In the genomic region with DNA sequence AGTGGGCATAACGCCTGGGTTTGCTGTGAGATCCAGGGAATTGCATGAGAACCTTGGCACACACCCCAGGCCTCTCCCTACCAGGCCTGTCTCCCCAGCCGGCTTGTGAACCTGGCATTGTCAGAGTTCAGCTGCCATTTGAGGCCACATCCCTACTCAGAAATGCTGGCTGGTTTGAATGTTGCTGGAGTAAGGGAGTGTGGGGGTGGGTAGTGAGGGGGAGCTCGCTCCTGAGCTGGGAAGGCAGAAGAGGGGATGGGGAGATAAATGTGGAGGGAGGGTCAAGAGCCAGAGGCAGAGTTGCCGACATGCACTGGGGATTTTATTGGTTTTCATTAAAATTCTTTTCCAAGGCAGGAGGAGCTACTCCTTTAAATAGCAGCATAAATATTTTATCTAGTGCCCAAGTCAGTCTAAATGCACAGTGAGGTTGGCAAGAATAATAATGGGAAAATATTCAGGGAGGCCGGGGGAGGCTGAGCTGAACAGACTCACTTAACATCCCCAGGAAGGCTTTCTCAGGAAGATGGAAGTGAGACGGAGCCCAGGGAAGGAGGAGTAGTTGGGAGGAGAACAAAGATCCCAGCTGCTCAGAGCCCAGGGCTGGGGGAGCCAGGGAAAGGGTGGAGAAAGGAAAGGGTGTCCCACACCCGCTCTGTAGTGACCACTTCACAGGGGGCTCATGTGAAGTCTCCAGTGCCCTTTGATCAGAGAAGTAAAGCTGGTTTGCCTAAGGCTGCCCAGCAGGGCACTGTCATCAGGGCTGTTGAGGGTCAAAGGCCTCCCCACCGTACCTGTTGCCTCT, we compare ENCODE assay signal across 10 mouse cellular contexts. TPM values are rescaled to one million over a fixed set of nuclear protein-coding genes. Genes with fewer than 3 reads are reported as not detected.
A peak's percentile ranks its signal among the peaks of the same experiment; 100 is the strongest.
DNase-seq lines count a peak whose midpoint lies in the region; ATAC-seq and TF ChIP-seq lines count a peak whose summit lies in the region.
"Had no signal": no experiment of that assay in that cellular context is flagged by ENCODE, and none has a peak within 500 bp of the region (broad histone marks: within the 10 kb centered on the region; RNA-seq: fewer than 3 reads in every experiment).

No protein-coding gene starts in this region.

- ATAC-seq in intestine, embryonic 14.5 days (replicated peaks; ENCODE audit: low FRiP score, low TSS enrichment, low read depth), result no peak
- ATAC-seq in intestine, postnatal 0 days, result no peak
- peak; percentile 15 for ATAC-seq in Patski
- ATAC-seq in megakaryocyte progenitor cell, adult 5-6 weeks (replicated peaks; ENCODE audit: poor library complexity), result no peak

- H3K9ac ChIP-seq in intestine, embryonic 14.5 days (ENCODE audit: low read length), result no peak overlapping the region
- H3K9ac ChIP-seq in intestine, postnatal 0 days (ENCODE audit: low read depth, low read length), result no peak overlapping the region

- H3K4me3 ChIP-seq in intestine, embryonic 14.5 days (ENCODE audit: low read depth, low read length), result no peak overlapping the region
- H3K4me3 ChIP-seq in intestine, postnatal 0 days (ENCODE audit: low read depth, low read length), result no peak overlapping the region
- no peak overlapping the region for H3K4me3 ChIP-seq in midbrain, embryonic 10.5 days
- H3K4me3 ChIP-seq: gastrocnemius, adult 2 months; myocyte had no signal

- H3K4me2 ChIP-seq in intestine, embryonic 14.5 days (ENCODE audit: low read length), result no peak overlapping the region
- no peak overlapping the region for H3K4me2 ChIP-seq in intestine, postnatal 0 days (replicated peaks; ENCODE audit: low read depth)

- POLR2A ChIA-PET in Patski (lab: Charles Lee), result no interaction called here

- no peak for DNase-seq in intestine, embryonic 14.5 days (ENCODE audit: low spot score)
- DNase-seq in Patski (ENCODE audit: low read depth, low spot score) (no peak), liver (no peak)
- peak; percentile 64 for DNase-seq in brain, embryonic 14.5 days (ENCODE audit: low read depth)
- DNase-seq in midbrain, embryonic 10.5 days (ENCODE audit: low spot score), result no peak
- DNase-seq: gastrocnemius, adult 2 months had no signal

- peak overlapping the region; percentile 69; the same call in 1 of the 2 replicates for H3K27ac ChIP-seq in intestine, embryonic 14.5 days (ENCODE audit: low read depth)
- H3K27ac ChIP-seq in intestine, postnatal 0 days (ENCODE audit: low read depth, low read length), result no peak overlapping the region
- 0 out of 2 replicates have a peak overlapping the region, but pooled peaks have one; percentile 49 for H3K27ac ChIP-seq in midbrain, embryonic 10.5 days (replicated peaks)
- H3K27ac ChIP-seq: gastrocnemius, adult 2 months had no signal

- CTCF ChIA-PET in Patski (lab: Charles Lee), result interaction anchor here (0.9 to 5.4 kb wide), 3 partner anchors 11 to 76 kb away, joined by 3 to 44 read pairs (median 3); partner anchors contain the start of gene Pars2

- peaks cover 31% of the 10 kb centered on the region for H3K4me1 ChIP-seq in intestine, embryonic 14.5 days (replicated peaks; ENCODE audit: control insufficient read depth, insufficient read depth, low read length)
- peaks cover 6% of the 10 kb centered on the region for H3K4me1 ChIP-seq in intestine, postnatal 0 days (replicated peaks; ENCODE audit: control insufficient read depth, insufficient read depth, low read length)
- peaks cover 22% of the 10 kb centered on the region for H3K4me1 ChIP-seq in midbrain, embryonic 10.5 days

- WGBS in intestine, embryonic 14.5 days, result 28% methylated on average over 8 of the region's 8 CpGs
- 35% methylated on average over 8 of the region's 8 CpGs for WGBS in intestine, postnatal 0 days
- 48% methylated on average over 8 of the region's 8 CpGs for WGBS in midbrain, embryonic 10.5 days

- TF ChIP-seq POLR2A in brain, embryonic 14.5 days (IDR thresholded peaks at IDR 0.05; ENCODE audit: borderline replicate concordance, extremely low read depth, insufficient read depth, insufficient read length, poor library complexity, severe bottlenecking), result no peak

- TF ChIP-seq CTCF in intestine, postnatal 0 days (IDR thresholded peaks at IDR 0.05; ENCODE audit: low read depth), result no peak
- no peak for TF ChIP-seq CTCF in Patski (IDR thresholded peaks at IDR 0.05)
- no peak for TF ChIP-seq CTCF in brain, embryonic 14.5 days (IDR thresholded peaks at IDR 0.05; ENCODE audit: borderline replicate concordance, extremely low read depth, insufficient read depth, insufficient read length)

- no peaks in the 10 kb centered on the region for H3K36me3 ChIP-seq in intestine, embryonic 14.5 days (ENCODE audit: control insufficient read depth, insufficient read depth, low read length)
- peaks cover 14% of the 10 kb centered on the region; the same call in 1 of the 2 replicates for H3K36me3 ChIP-seq in intestine, postnatal 0 days (ENCODE audit: control insufficient read depth, insufficient read depth)
- H3K36me3 ChIP-seq in midbrain, embryonic 10.5 days, result no peaks in the 10 kb centered on the region

- no peaks in the 10 kb centered on the region for H3K27me3 ChIP-seq in intestine, embryonic 14.5 days (replicated peaks; ENCODE audit: control insufficient read depth, insufficient read depth, low read length)
- no peaks in the 10 kb centered on the region for H3K27me3 ChIP-seq in intestine, postnatal 0 days (replicated peaks; ENCODE audit: control insufficient read depth, insufficient read depth, low read length)
- no peaks in the 10 kb centered on the region for H3K27me3 ChIP-seq in Patski
- H3K27me3 ChIP-seq in midbrain, embryonic 10.5 days (ENCODE audit: low read depth, poor library complexity, severe bottlenecking), result peaks cover 6% of the 10 kb centered on the region; the same call in 1 of the 2 replicates

- in situ Hi-C loops in Patski (cut with MboI; ENCODE audit: low pct_unique_long_range_greater_than_20kb), result loop anchor here (5.0 to 10.0 kb wide), 2 partner anchors 74 to 531 kb away; no protein-coding TSS in a partner anchor

- H3K9me3 ChIP-seq in intestine, embryonic 14.5 days (ENCODE audit: control insufficient read depth, low read length), result no peaks in the 10 kb centered on the region
- H3K9me3 ChIP-seq in intestine, postnatal 0 days (ENCODE audit: control insufficient read depth), result no peaks in the 10 kb centered on the region
- H3K9me3 ChIP-seq in midbrain, embryonic 10.5 days (replicated peaks), result no peaks in the 10 kb centered on the region

RNA-seq across cellular contexts. Expression of gene Ttc22, which starts 11.3 kb away (rescaled TPM):
- 1.1 and 2.0 TPM in 2 replicates for polyA plus RNA-seq in intestine, embryonic 14.5 days (2014; fragmentation: Nextera tagmentation; extraction: Ambion mirVana)
- polyA plus RNA-seq in intestine, postnatal 0 days (2015; fragmentation: Nextera tagmentation; extraction: Ambion mirVana), result 61.9 and 66.4 TPM in 2 replicates
- 0.72 TPM for polyA plus RNA-seq in Patski (2021)
- 1.8 and 2.2 TPM in 2 replicates for polyA plus RNA-seq in brain, embryonic 14.5 days (2012; rRNA removed)
- polyA plus RNA-seq in midbrain, embryonic 10.5 days (2016; fragmentation: Nextera tagmentation; extraction: Ambion mirVana), result not detected in 2 replicates
- not detected in 2 replicates for total RNA-seq in megakaryocyte progenitor cell, adult 5-6 weeks (2015)
- total RNA-seq in megakaryocyte progenitor cell, adult 5-6 weeks (2017), result not detected in 2 replicates
- total RNA-seq: gastrocnemius, adult 2 months had no signal

RNA-seq across cellular contexts. Expression of gene Lexm, which starts 16.4 kb away (rescaled TPM):
- 0.39 TPM in 1 of 2 replicates, not detected in the other for polyA plus RNA-seq in intestine, embryonic 14.5 days (2014; fragmentation: Nextera tagmentation; extraction: Ambion mirVana)
- not detected in 2 replicates for polyA plus RNA-seq in intestine, postnatal 0 days (2015; fragmentation: Nextera tagmentation; extraction: Ambion mirVana)
- polyA plus RNA-seq in Patski (2021), result not detected
- polyA plus RNA-seq in brain, embryonic 14.5 days (2012; rRNA removed), result 0.05 TPM in 1 of 2 replicates, not detected in the other
- not detected in 2 replicates for polyA plus RNA-seq in midbrain, embryonic 10.5 days (2016; fragmentation: Nextera tagmentation; extraction: Ambion mirVana)
- total RNA-seq in megakaryocyte progenitor cell, adult 5-6 weeks (2015), result not detected in 2 replicates
- total RNA-seq in megakaryocyte progenitor cell, adult 5-6 weeks (2017), result not detected in 2 replicates
- total RNA-seq: gastrocnemius, adult 2 months; left cerebral cortex, adult 18-20 months had no signal
- polyA plus RNA-seq: myocyte had no signal

RNA-seq across cellular contexts. Expression of gene Pars2, which starts 17.4 kb away (rescaled TPM):
- 17.2 and 17.9 TPM in 2 replicates for polyA plus RNA-seq in intestine, embryonic 14.5 days (2014; fragmentation: Nextera tagmentation; extraction: Ambion mirVana)
- 6.7 TPM in 2 replicates for polyA plus RNA-seq in intestine, postnatal 0 days (2015; fragmentation: Nextera tagmentation; extraction: Ambion mirVana)
- polyA plus RNA-seq in Patski (2021), result 5.8 TPM
- 9.9 and 13.7 TPM in 2 replicates for polyA plus RNA-seq in brain, embryonic 14.5 days (2012; rRNA removed)
- polyA plus RNA-seq in midbrain, embryonic 10.5 days (2016; fragmentation: Nextera tagmentation; extraction: Ambion mirVana), result 16.2 and 16.5 TPM in 2 replicates
- total RNA-seq in megakaryocyte progenitor cell, adult 5-6 weeks (2015), result 3.7 and 6.6 TPM in 2 replicates
- total RNA-seq in megakaryocyte progenitor cell, adult 5-6 weeks (2017), result 7.7 and 8.8 TPM in 2 replicates

RNA-seq across cellular contexts. Expression of gene Ttc4, which starts 45.3 kb away (rescaled TPM):
- polyA plus RNA-seq in intestine, embryonic 14.5 days (2014; fragmentation: Nextera tagmentation; extraction: Ambion mirVana), result 82.0 and 83.1 TPM in 2 replicates
- 29.7 and 35.0 TPM in 2 replicates for polyA plus RNA-seq in intestine, postnatal 0 days (2015; fragmentation: Nextera tagmentation; extraction: Ambion mirVana)
- 20.5 TPM for polyA plus RNA-seq in Patski (2021)
- 177 and 273 TPM in 2 replicates for polyA plus RNA-seq in brain, embryonic 14.5 days (2012; rRNA removed)
- polyA plus RNA-seq in midbrain, embryonic 10.5 days (2016; fragmentation: Nextera tagmentation; extraction: Ambion mirVana), result 113 and 119 TPM in 2 replicates
- total RNA-seq in megakaryocyte progenitor cell, adult 5-6 weeks (2015), result 32.2 and 42.5 TPM in 2 replicates
- 24.9 and 28.2 TPM in 2 replicates for total RNA-seq in megakaryocyte progenitor cell, adult 5-6 weeks (2017)

Comparison
In these comparisons a context has a peak if more than half of its experiments do, and no peak if none do; other contexts are left out.
1. RNA of gene Ttc22, which starts 11.3 kb away (polyA plus RNA-seq): 61.9 to 66.4 TPM in intestine, postnatal 0 days; 1.1 to 2.0 TPM in intestine, embryonic 14.5 days, 1.8 to 2.2 TPM in brain, embryonic 14.5 days, 0.72 TPM in Patski (single experiment) and not detected in midbrain, embryonic 10.5 days; every median in the first group is over 10 times any median in the second.